Mouse (Mus musculus): ENCODE data around the gene Plxdc1. TPM values are rescaled to one million over a fixed set of nuclear protein-coding genes. Genes with fewer than 3 reads are reported as not detected.

The Plxdc1 gene
- polyA plus RNA-seq, 1 experiment from 2014 or later = 2.8 TPM

DNA sequence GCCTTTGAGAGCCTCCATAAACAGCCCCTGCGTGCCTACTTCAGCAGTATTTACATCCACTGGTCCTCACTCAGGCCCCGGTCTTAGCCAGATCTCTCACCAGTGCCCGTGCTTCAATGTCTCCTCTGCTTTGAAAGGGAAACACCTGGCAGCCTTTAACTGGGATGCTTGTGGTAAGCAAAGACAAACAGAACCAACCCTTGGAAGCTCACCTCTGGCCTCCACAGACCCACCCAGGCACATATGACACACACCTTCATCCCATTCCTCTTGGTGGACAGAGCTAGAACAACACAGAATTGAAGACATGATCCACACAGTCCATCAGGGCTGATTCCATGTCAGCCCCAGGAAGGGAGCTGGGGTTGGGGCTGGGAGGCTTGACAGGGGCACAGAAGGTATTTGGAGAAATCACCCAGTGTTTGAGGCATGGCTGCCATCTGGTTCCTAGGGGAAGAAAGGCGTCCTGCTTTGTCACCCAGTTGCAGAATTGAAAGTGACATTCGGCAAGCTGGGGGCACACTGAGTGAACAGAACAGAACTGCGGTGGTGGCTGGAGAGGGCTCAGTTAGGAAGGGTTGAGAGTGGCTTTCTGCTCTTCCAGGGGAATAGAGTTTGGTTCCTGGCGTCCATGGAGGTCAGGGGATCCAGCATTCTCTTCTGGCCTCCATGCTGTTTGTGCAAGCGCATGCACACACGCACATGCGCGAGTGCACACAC is 12.0 kb upstream of the Plxdc1 start:
- Histone ChIP-seq H3K27ac (ENCODE audit: low read depth, low read length) (no peak overlapping the region), H3K27me3 (replicated peaks; ENCODE audit: control insufficient read depth, insufficient read depth, low read length) (no peaks in the 10 kb centered on the region), H3K36me3 (ENCODE audit: control insufficient read depth, insufficient read depth, low read length) (peaks cover 3% of the 10 kb centered on the region; the same call in 1 of the 2 replicates), H3K4me2 (ENCODE audit: low read length) (no peak overlapping the region), H3K9ac (ENCODE audit: low read depth, low read length) (no peak overlapping the region), H3K4me1 (ENCODE audit: control insufficient read depth, insufficient read depth, low read depth, low read length) (peaks cover 9% of the 10 kb centered on the region), H3K9me3 (ENCODE audit: control insufficient read depth, low read length) (no peaks in the 10 kb centered on the region), H3K4me3 (ENCODE audit: low read length) (no peak overlapping the region)
- ATAC-seq = no peak
- WGBS = 78% methylated on average over 11 of the region's 11 CpGs

- Histone ChIP-seq H3K4me1 (ENCODE audit: control insufficient read depth, insufficient read depth, low read depth, low read length) (peaks cover 6% of the 10 kb centered on the region), H3K27me3 (replicated peaks; ENCODE audit: control insufficient read depth, insufficient read depth, low read length) (no peaks in the 10 kb centered on the region), H3K27ac (ENCODE audit: low read depth, low read length) (no peak overlapping the region), H3K4me3 (ENCODE audit: low read length) (no peak overlapping the region), H3K36me3 (ENCODE audit: control insufficient read depth, insufficient read depth, low read length) (no peaks in the 10 kb centered on the region), H3K9ac (ENCODE audit: low read depth, low read length) (no peak overlapping the region), H3K9me3 (ENCODE audit: control insufficient read depth, low read length) (no peaks in the 10 kb centered on the region), H3K4me2 (ENCODE audit: low read length) (no peak overlapping the region)
- no peak for ATAC-seq
- WGBS = 75% methylated on average over 8 of the region's 8 CpGs
Observed at GRCm38 (mm10) chr11:97997387-97997960, 11.2 kb upstream of the Plxdc1 start.

DNA sequence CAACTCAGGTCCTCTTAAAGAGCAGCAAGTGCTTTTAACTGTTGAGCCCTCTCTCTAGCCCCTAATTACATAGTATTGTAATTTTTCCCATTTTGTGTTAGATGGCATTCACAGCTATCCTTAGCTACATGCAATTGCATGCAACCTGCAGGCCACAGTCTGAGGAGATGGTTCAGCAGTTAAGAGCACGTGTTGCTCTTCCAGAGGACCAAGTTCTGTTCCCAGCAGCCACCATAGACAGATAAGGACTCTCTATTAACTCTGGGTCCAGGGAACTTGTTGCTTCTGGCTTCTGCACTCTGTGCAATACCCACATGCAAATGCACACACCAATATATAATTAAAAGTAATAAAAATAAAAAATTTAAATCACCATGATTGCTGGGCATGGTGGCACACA is 10.4 kb upstream of the Plxdc1 start:
- H3K27me3 ChIP-seq (replicated peaks; ENCODE audit: control insufficient read depth, insufficient read depth, low read length) = no peaks in the 10 kb centered on the region
- no peak overlapping the region for H3K27ac ChIP-seq (ENCODE audit: low read depth, low read length)
- no peak overlapping the region for H3K9ac ChIP-seq (ENCODE audit: low read depth, low read length)
- H3K4me3 ChIP-seq (ENCODE audit: low read length) = no peak overlapping the region
- WGBS = 80% methylated on average over 1 of the region's 1 CpGs
- ATAC-seq = no peak
- no peaks in the 10 kb centered on the region for H3K36me3 ChIP-seq (ENCODE audit: control insufficient read depth, insufficient read depth, low read length)
- peaks cover 6% of the 10 kb centered on the region for H3K4me1 ChIP-seq (ENCODE audit: control insufficient read depth, insufficient read depth, low read depth, low read length)
- H3K9me3 ChIP-seq (ENCODE audit: control insufficient read depth, low read length) = no peaks in the 10 kb centered on the region
- no peak overlapping the region for H3K4me2 ChIP-seq (ENCODE audit: low read length)

DNA sequence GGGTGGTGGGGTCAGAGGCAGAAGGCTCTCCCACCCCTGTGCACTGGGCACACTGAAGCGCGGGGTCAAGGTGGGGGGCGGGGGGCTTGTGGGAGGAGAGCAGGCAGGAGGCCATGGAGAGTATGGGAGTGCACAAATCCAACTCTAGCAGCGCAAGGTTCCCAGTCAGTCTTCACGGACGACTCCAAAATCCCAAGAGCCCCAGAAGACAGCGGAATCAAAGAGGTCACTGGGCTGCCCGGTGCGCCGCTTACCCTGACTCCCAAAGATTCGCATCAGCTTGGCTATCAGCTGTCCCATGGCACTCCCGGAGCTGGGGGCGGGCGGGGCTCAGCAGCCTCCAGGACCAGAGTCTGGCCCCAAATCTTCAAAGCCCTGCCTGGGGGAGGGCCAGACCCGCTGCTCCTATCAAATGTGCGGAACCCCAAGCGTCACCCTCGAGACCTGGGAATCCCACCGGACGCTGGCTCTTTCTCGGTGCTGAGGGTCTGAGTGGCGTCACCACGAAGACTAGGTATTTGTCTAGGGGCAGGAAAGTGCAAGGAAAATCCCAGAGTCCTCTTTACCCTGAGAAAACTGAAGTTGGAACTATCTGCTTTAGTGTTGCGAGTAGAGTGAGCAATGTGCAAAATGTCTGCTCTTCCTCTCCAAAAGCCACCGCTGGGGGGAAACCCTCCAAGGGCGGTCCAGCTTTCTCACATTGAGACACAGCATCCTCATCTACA is 9.5 kb upstream of the Plxdc1 start, which contains the start of gene Arl5c:
Arl5c (minus strand) TSS at position 618 of the 725 bp plus-strand sequence.
- H3K4me1 ChIP-seq (ENCODE audit: control insufficient read depth, insufficient read depth, low read depth, low read length) = peaks cover 6% of the 10 kb centered on the region
- WGBS = 1% methylated on average over 26 of the region's 26 CpGs
- peak within 1 kb of the TSS; percentile 84 for H3K4me2 ChIP-seq (ENCODE audit: low read length)
- no peaks in the 10 kb centered on the region for H3K9me3 ChIP-seq (ENCODE audit: control insufficient read depth, low read length)
- 0 out of 2 replicates have a peak, but pooled peaks have one; percentile 34 for ATAC-seq
- no peaks in the 10 kb centered on the region for H3K36me3 ChIP-seq (ENCODE audit: control insufficient read depth, insufficient read depth, low read length)
- H3K27me3 ChIP-seq (replicated peaks; ENCODE audit: control insufficient read depth, insufficient read depth, low read length) = no peaks in the 10 kb centered on the region
- peak within 1 kb of the TSS; percentile 45 for H3K4me3 ChIP-seq (ENCODE audit: low read length)
- no peak within 1 kb of the TSS for H3K27ac ChIP-seq (ENCODE audit: low read depth, low read length)
- peak within 1 kb of the TSS; percentile 55 for H3K9ac ChIP-seq (ENCODE audit: low read depth, low read length)

- H3K4me1 ChIP-seq (ENCODE audit: control insufficient read depth, insufficient read depth, low read depth, low read length) = peaks cover 12% of the 10 kb centered on the region
- no peaks in the 10 kb centered on the region for H3K27me3 ChIP-seq (replicated peaks; ENCODE audit: control insufficient read depth, insufficient read depth, low read length)
- ATAC-seq = peak; percentile 64
- no peaks in the 10 kb centered on the region for H3K9me3 ChIP-seq (ENCODE audit: control insufficient read depth, low read length)
- H3K27ac ChIP-seq (ENCODE audit: low read depth, low read length) = no peak overlapping the region
- no peak overlapping the region for H3K9ac ChIP-seq (ENCODE audit: low read depth, low read length)
- peak overlapping the region; percentile 84 for H3K4me2 ChIP-seq (ENCODE audit: low read length)
- 9% methylated on average over 13 of the region's 13 CpGs for WGBS
- H3K36me3 ChIP-seq (ENCODE audit: control insufficient read depth, insufficient read depth, low read length) = no peaks in the 10 kb centered on the region
- peak overlapping the region; percentile 45 for H3K4me3 ChIP-seq (ENCODE audit: low read length)
Observed at GRCm38 (mm10) chr11:97994539-97995100, 8.4 kb upstream of the Plxdc1 start.

- ATAC-seq = peak; percentile 90
- Histone ChIP-seq H3K27me3 (replicated peaks; ENCODE audit: control insufficient read depth, insufficient read depth, low read length) (peaks cover 18% of the 10 kb centered on the region), H3K4me2 (ENCODE audit: low read length) (peak overlapping the region; percentile 77), H3K9ac (ENCODE audit: low read depth, low read length) (peak overlapping the region; percentile 83), H3K9me3 (ENCODE audit: control insufficient read depth, low read length) (no peaks in the 10 kb centered on the region), H3K27ac (ENCODE audit: low read depth, low read length) (peak overlapping the region; percentile 91), H3K36me3 (ENCODE audit: control insufficient read depth, insufficient read depth, low read length) (no peaks in the 10 kb centered on the region), H3K4me1 (ENCODE audit: control insufficient read depth, insufficient read depth, low read depth, low read length) (peaks cover 14% of the 10 kb centered on the region), H3K4me3 (ENCODE audit: low read length) (peak overlapping the region; percentile 91)
- under 1% methylated on average over 26 of the region's 26 CpGs for WGBS
Observed at GRCm38 (mm10) chr11:97988530-97989096, 2.4 kb upstream of the Plxdc1 start.

- peaks cover 14% of the 10 kb centered on the region for H3K4me1 ChIP-seq (ENCODE audit: control insufficient read depth, insufficient read depth, low read depth, low read length)
- peak overlapping the region; percentile 91 for H3K27ac ChIP-seq (ENCODE audit: low read depth, low read length)
- H3K4me3 ChIP-seq (ENCODE audit: low read length) = peak overlapping the region; percentile 91
- ATAC-seq = peak; percentile 82
- H3K9ac ChIP-seq (ENCODE audit: low read depth, low read length) = peak overlapping the region; percentile 83
- peaks cover 18% of the 10 kb centered on the region for H3K27me3 ChIP-seq (replicated peaks; ENCODE audit: control insufficient read depth, insufficient read depth, low read length)
- H3K9me3 ChIP-seq (ENCODE audit: control insufficient read depth, low read length) = no peaks in the 10 kb centered on the region
- WGBS = 1% methylated on average over 42 of the region's 42 CpGs
- peak overlapping the region; percentile 77 for H3K4me2 ChIP-seq (ENCODE audit: low read length)
- H3K36me3 ChIP-seq (ENCODE audit: control insufficient read depth, insufficient read depth, low read length) = no peaks in the 10 kb centered on the region
Observed at GRCm38 (mm10) chr11:97987551-97988526, 1.6 kb upstream of the Plxdc1 start.
